Mouse (Mus musculus) hindbrain, embryonic 15.5 days (tissue): ENCODE measurements at regions not wholly inside any gene's neighbourhood (a gene's known extent, or its start where the extent isn't known, plus 50 kb on each side); places are given as distances from the start of the nearest gene placed in this dataset.

Experiments
- ATAC-seq: fragments of 200-750 bp; cut with Nextera tagmentation; 2 replicates; pipeline ENCODE4 v1.8.0; 2017; ENCODE audit warnings: low read depth, moderate number of reproducible peaks, moderate TSS enrichment; ENCODE audit not compliant: low FRiP score
- H3K27ac ChIP-seq: fragments of 300-500 bp; sonication (generic); replicated peaks from 2 replicates; pipeline ENCODE4 v1.5.1; 2015; ENCODE audit warnings: mild to moderate bottlenecking, inconsistent platforms
- H3K27me3 ChIP-seq: fragments of 300-500 bp; sonication (generic); 2 replicates; pipeline ENCODE4 v1.6.1; 2015; ENCODE audit warnings: control low read depth, inconsistent platforms
- H3K36me3 ChIP-seq: fragments of 300-500 bp; sonication (generic); 2 replicates; pipeline ENCODE4 v1.6.1; 2015; ENCODE audit warnings: control low read depth, inconsistent platforms
- H3K4me1 ChIP-seq: fragments of 300-500 bp; sonication (generic); replicated peaks from 2 replicates; pipeline ENCODE4 v1.6.1; 2015; ENCODE audit warnings: control low read depth, inconsistent platforms
- H3K4me2 ChIP-seq: fragments of 300-500 bp; sonication (generic); 2 replicates; pipeline ENCODE4 v1.6.1; 2015; ENCODE audit warnings: moderate library complexity, mild to moderate bottlenecking, inconsistent platforms
- H3K4me3 ChIP-seq: fragments of 300-500 bp; sonication (generic); 2 replicates; pipeline ENCODE4 v1.5.1; 2015; ENCODE audit warnings: mild to moderate bottlenecking, inconsistent platforms
- H3K9ac ChIP-seq: fragments of 300-500 bp; sonication (generic); 2 replicates; pipeline ENCODE4 v1.6.1; 2015; ENCODE audit warnings: inconsistent platforms
- H3K9me3 ChIP-seq: fragments of 300-500 bp; sonication (generic); 2 replicates; pipeline ENCODE4 v1.6.1; 2016; ENCODE audit warnings: control low read depth, inconsistent platforms
- WGBS: fragments of 180-500 bp; shearing (Covaris S2); methylation state at CpG from one replicate; pipeline ENCODE4 v1.1.7; 2015; 5-methylcytosine and 5-hydroxymethylcytosine counted together

- Histone ChIP-seq H3K36me3 (no peaks in the 10 kb centered on the region), H3K9ac (no peak overlapping the region), H3K4me3 (no peak overlapping the region), H3K9me3 (no peaks in the 10 kb centered on the region), H3K4me1 (0 out of 2 replicates have a peak, but pooled peaks cover 3% of the 10 kb centered on the region), H3K4me2 (no peak overlapping the region), H3K27me3 (no peaks in the 10 kb centered on the region), H3K27ac (no peak overlapping the region)
- 49% methylated on average over 18 of the region's 18 CpGs for whole genome bisulfite sequencing
- peak; percentile 54; the same call in 1 of the 2 replicates for ATAC-seq
These were observed 167.4 kb downstream of the Triml1 start for GRCm38 (mm10) chr8:42973619-42974539.

DNA sequence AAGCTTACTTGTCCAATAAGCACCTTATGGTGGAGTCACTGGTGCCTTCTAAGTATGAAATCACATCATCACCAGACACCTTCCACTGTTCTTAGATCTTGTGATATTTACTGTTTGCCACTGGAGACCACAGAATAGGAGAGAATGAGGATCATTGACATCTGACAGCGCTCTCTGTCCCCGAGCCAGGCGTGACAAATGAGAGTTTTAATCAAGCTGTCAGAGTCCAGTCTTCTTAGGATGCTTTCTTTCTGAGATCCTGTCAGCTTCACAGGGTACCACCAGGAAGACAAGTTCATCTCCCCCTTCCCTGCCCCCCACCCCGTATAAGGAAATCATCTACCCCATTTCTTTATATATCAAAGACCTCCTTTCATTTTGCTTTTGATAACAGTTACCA, 168.7 kb downstream of the Triml1 start:
- no peak for ATAC-seq
- Histone ChIP-seq H3K27ac (no peak overlapping the region), H3K4me3 (no peak overlapping the region), H3K4me2 (no peak overlapping the region), H3K27me3 (no peaks in the 10 kb centered on the region), H3K4me1 (0 out of 2 replicates have a peak, but pooled peaks cover 3% of the 10 kb centered on the region), H3K9ac (no peak overlapping the region), H3K36me3 (no peaks in the 10 kb centered on the region), H3K9me3 (no peaks in the 10 kb centered on the region)
- WGBS, result 47% methylated on average over 4 of the region's 4 CpGs

- ATAC-seq, result no peak
These were observed 173.4 kb downstream of the Triml1 start for GRCm38 (mm10) chr8:42967862-42968395.

GRCm38 (mm10) chr8:42964507-42964906, 176.8 kb downstream of the Triml1 start:
- ATAC-seq, result no peak
- no peaks in the 10 kb centered on the region for H3K4me1 ChIP-seq
- no peaks in the 10 kb centered on the region for H3K9me3 ChIP-seq
- no peaks in the 10 kb centered on the region for H3K36me3 ChIP-seq
- H3K27ac ChIP-seq, result no peak overlapping the region
- no peak overlapping the region for H3K4me3 ChIP-seq
- H3K4me2 ChIP-seq, result no peak overlapping the region
- H3K27me3 ChIP-seq, result no peaks in the 10 kb centered on the region
- 89% methylated on average over 2 of the region's 2 CpGs for WGBS
- H3K9ac ChIP-seq, result no peak overlapping the region

More at GRCm38 (mm10) chr8:42967862-42968395, 173.4 kb downstream of the Triml1 start:
- WGBS, result 46% methylated on average over 8 of the region's 8 CpGs
- Histone ChIP-seq H3K9me3 (no peaks in the 10 kb centered on the region), H3K27ac (no peak overlapping the region), H3K27me3 (no peaks in the 10 kb centered on the region), H3K4me3 (no peak overlapping the region), H3K9ac (no peak overlapping the region), H3K4me2 (peak overlapping the region; percentile 13), H3K36me3 (no peaks in the 10 kb centered on the region), H3K4me1 (no peaks in the 10 kb centered on the region)

- Histone ChIP-seq H3K9me3 (no peaks in the 10 kb centered on the region), H3K9ac (no peak overlapping the region), H3K27me3 (no peaks in the 10 kb centered on the region), H3K27ac (no peak overlapping the region), H3K4me3 (no peak overlapping the region), H3K36me3 (no peaks in the 10 kb centered on the region), H3K4me2 (no peak overlapping the region), H3K4me1 (no peaks in the 10 kb centered on the region)
- no peak for ATAC-seq
- WGBS, result 78% methylated on average over 11 of the region's 11 CpGs
These were observed 183.1 kb downstream of the Triml1 start for GRCm38 (mm10) chr8:42958052-42958805.

DNA sequence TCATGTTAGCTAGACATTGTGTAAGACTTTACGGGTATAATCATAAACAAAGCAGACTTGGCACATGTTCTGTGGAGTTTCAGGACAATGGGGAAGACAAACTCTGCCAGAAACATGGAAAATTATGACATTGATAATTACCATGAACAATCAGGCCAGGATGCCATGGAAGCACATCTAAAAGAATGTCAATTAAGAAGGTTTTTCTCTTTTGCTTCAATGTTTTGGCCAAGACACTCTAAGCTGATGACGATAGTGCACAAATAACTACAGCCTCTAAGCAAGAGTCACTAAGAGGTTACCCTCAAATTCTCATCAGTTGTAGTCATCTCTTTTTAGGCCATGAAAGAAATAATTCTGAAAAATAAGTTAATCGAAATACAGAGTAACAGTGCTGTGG, 208.7 kb downstream of the Triml1 start:
- H3K27me3 ChIP-seq, result no peaks in the 10 kb centered on the region
- 78% methylated on average over 3 of the region's 3 CpGs for WGBS
- H3K4me1 ChIP-seq, result no peaks in the 10 kb centered on the region
- H3K27ac ChIP-seq, result no peak overlapping the region
- no peak overlapping the region for H3K4me2 ChIP-seq
- H3K4me3 ChIP-seq, result no peak overlapping the region
- ATAC-seq, result no peak
- no peak overlapping the region for H3K9ac ChIP-seq
- H3K9me3 ChIP-seq, result no peaks in the 10 kb centered on the region
- H3K36me3 ChIP-seq, result no peaks in the 10 kb centered on the region

DNA sequence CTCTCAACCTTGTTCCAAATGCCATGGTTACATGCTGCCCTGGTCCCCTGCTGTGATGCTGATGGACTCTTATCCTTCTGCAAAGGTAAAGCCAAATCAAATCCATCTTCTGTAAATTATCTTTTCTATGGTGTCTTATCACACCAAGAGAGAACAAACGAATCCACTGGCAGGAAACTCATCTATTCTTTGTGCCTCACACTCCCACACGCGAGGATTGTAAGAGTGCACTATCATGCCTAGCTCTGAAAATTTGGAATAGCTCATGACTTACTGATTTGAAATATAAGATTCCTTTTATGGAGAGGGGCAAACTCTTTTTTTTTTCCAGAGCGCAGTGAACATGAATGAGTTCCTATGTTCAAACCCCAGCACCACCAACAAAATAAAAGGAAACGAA, 249.6 kb downstream of the Triml1 start:
- no peak overlapping the region for H3K4me3 ChIP-seq
- ATAC-seq, result no peak
- no peaks in the 10 kb centered on the region for H3K36me3 ChIP-seq
- no peaks in the 10 kb centered on the region for H3K27me3 ChIP-seq
- no peak overlapping the region for H3K4me2 ChIP-seq
- WGBS, result 90% methylated on average over 5 of the region's 5 CpGs
- no peak overlapping the region for H3K27ac ChIP-seq
- no peaks in the 10 kb centered on the region for H3K4me1 ChIP-seq
- no peak overlapping the region for H3K9ac ChIP-seq
- no peaks in the 10 kb centered on the region for H3K9me3 ChIP-seq

DNA sequence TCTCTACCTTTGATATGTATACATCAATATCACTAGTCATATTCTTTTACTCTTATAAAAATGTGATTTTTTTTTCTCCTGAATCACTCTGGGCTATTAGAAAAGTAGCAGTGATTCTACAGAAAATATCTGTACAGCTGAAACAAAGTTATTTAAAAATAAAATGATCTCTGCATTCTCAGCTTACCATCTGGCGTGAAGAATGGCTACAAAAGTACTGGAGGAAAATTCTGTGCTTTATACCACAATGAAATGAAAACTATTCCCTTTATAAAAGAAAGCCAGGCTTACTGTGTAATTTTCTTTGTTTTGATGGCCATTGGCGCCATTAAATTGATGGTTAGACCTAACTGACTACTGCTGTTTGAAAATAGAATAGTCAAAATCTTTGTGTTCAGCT, 254.8 kb downstream of the Triml1 start:
- no peaks in the 10 kb centered on the region for H3K9me3 ChIP-seq
- H3K27ac ChIP-seq, result no peak overlapping the region
- no peak overlapping the region for H3K4me2 ChIP-seq
- WGBS, result 91% methylated on average over 2 of the region's 2 CpGs
- no peak for ATAC-seq
- no peaks in the 10 kb centered on the region for H3K4me1 ChIP-seq
- no peaks in the 10 kb centered on the region for H3K27me3 ChIP-seq
- no peak overlapping the region for H3K4me3 ChIP-seq
- H3K36me3 ChIP-seq, result no peaks in the 10 kb centered on the region
- no peak overlapping the region for H3K9ac ChIP-seq

- Histone ChIP-seq H3K4me3 (no peak overlapping the region), H3K9ac (no peak overlapping the region), H3K4me2 (no peak overlapping the region), H3K36me3 (no peaks in the 10 kb centered on the region), H3K9me3 (no peaks in the 10 kb centered on the region), H3K4me1 (no peaks in the 10 kb centered on the region), H3K27me3 (no peaks in the 10 kb centered on the region), H3K27ac (no peak overlapping the region)
- no peak for ATAC-seq
- WGBS, result 70% methylated on average over 3 of the region's 3 CpGs
These were observed 271.0 kb downstream of the Triml1 start for GRCm38 (mm10) chr8:42870262-42870661.
